ENCODE assay signal across 1 mouse cellular context in the genomic region with DNA sequence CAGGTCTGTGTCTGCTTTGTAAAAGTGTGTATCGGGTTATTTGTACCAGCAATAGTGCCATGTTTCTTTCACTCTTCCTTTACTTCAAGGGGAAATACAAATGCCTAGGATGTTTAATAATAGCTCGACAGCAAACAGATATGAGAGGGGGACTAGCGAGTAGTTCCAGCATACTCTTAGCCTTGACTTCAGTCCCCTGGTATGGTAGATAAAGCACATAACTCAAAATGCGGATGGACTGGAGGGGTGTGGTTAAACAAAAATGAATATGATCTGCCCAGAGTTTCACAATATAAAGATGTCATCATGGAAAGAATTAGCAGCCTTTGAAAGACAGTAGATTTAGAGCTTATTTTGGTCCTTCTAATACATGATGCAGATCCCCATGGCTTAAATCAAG.
TF ChIP-seq lines count a peak whose summit lies in the region.

No protein-coding gene starts in this region.

TF ChIP-seq in MEL, 35 proteins besides CTCF, POLR2A, EP300 and RAD21:
- no peak for TF ChIP-seq RCOR1 (IDR thresholded peaks at IDR 0.05; ENCODE audit: low read depth, low read length)
- no peak for TF ChIP-seq ZC3H11A (IDR thresholded peaks at IDR 0.05; ENCODE audit: low read depth, low read length)
- no peak for TF ChIP-seq ETS1 (IDR thresholded peaks at IDR 0.05; ENCODE audit: low read depth, low read length)
- no peak for TF ChIP-seq POLR2AphosphoS5 (IDR thresholded peaks at IDR 0.05; ENCODE audit: borderline replicate concordance, low read depth, low read length)
- no peak for TF ChIP-seq USF2 (IDR thresholded peaks at IDR 0.05; ENCODE audit: borderline replicate concordance in 1 of 2, insufficient read depth in 1 of 2, low read depth in 1 of 2, low read length in 2 of 2)
- no peak for TF ChIP-seq SIN3A (IDR thresholded peaks at IDR 0.05; ENCODE audit: low read length)
- no peak for TF ChIP-seq TAL1 (IDR thresholded peaks at IDR 0.05; ENCODE audit: low read length)
- TF ChIP-seq ZMIZ1 (IDR thresholded peaks at IDR 0.05; ENCODE audit: low read depth, low read length), result no peak
- TF ChIP-seq BHLHE40 (IDR thresholded peaks at IDR 0.05; ENCODE audit: borderline replicate concordance, low read depth, low read length), result no peak
- TF ChIP-seq TCF12 (IDR thresholded peaks at IDR 0.05; ENCODE audit: low read depth, low read length), result no peak
